Mouse (Mus musculus) forebrain, postnatal 0 days (tissue): ENCODE data around the gene Hmgcl. TPM values are rescaled to one million over a fixed set of nuclear protein-coding genes. Genes with fewer than 3 reads are reported as not detected.

Experiments
- ATAC-seq: fragments of 200-750 bp; cut with Nextera tagmentation; 2 replicates; pipeline ENCODE4 v1.8.0; 2017; ENCODE audit warnings: mild to moderate bottlenecking, moderate library complexity
- DNase-seq: peaks from one replicate; pipeline ENCODE4 v3.0.0-alpha.2; 2015
- H3K27ac ChIP-seq: fragments of 300-500 bp; sonication (generic); 2 replicates; pipeline ENCODE4 v1.5.1; 2014; ENCODE audit warnings: low read depth, mild to moderate bottlenecking, antibody characterized with exemption, low read length, moderate library complexity, mixed read lengths
- H3K27me3 ChIP-seq: fragments of 300-500 bp; sonication (generic); 2 replicates; pipeline ENCODE4 v1.6.1; 2014; ENCODE audit warnings: mild to moderate bottlenecking, low read length, mixed read lengths; ENCODE audit not compliant: insufficient read depth
- H3K36me3 ChIP-seq: fragments of 300-500 bp; sonication (generic); 2 replicates; pipeline ENCODE4 v1.6.1; 2014; ENCODE audit warnings: mild to moderate bottlenecking, moderate library complexity; ENCODE audit not compliant: insufficient read depth
- H3K4me1 ChIP-seq: fragments of 300-500 bp; sonication (generic); 2 replicates; pipeline ENCODE4 v1.6.1; 2014; ENCODE audit warnings: antibody characterized with exemption; ENCODE audit not compliant: insufficient read depth
- H3K4me2 ChIP-seq: fragments of 300-500 bp; sonication (generic); 2 replicates; pipeline ENCODE4 v1.6.1; 2014; ENCODE audit warnings: low read depth, mild to moderate bottlenecking, moderate library complexity
- H3K4me3 ChIP-seq: fragments of 300-500 bp; sonication (generic); 2 replicates; pipeline ENCODE4 v1.5.1; 2014; ENCODE audit warnings: low read depth, low read length, mixed read lengths
- H3K9ac ChIP-seq: fragments of 300-500 bp; sonication (generic); 2 replicates; pipeline ENCODE4 v1.6.1; 2014; ENCODE audit warnings: mild to moderate bottlenecking
- H3K9me3 ChIP-seq: fragments of 300-500 bp; sonication (generic); 2 replicates; pipeline ENCODE4 v1.6.1; 2016; ENCODE audit warnings: low read length
- CTCF ChIP-seq: sonication (generic); IDR thresholded peaks from 2 replicates; pipeline ENCODE4 v1.5.1; 2016; ENCODE audit warnings: antibody characterized with exemption, control low read depth, low read depth
- WGBS: fragments of 180-500 bp; shearing (Covaris S2); extraction: QIAGEN DNeasy Blood & Tissue Kit; methylation state at CpG from one replicate; pipeline ENCODE4 v1.1.7; 2014; 5-methylcytosine and 5-hydroxymethylcytosine counted together
- polyA plus RNA-seq: library from polyadenylated mRNA; unstranded; fragments of >200 nt; fragmentation: Nextera tagmentation; extraction: Ambion mirVana; gene quantifications from 2 replicates; pipeline ENCODE4 v1.2.1, GENCODE M21; 2015
- total RNA-seq: library from RNA; depleted of rRNA; stranded (reverse); fragments of >200 nt; gene quantifications from 2 replicates; pipeline ENCODE4 v1.2.3, GENCODE M21; 2014; rRNA removed

Gene Hmgcl
- total RNA-seq (42.9 and 46.0 TPM in 2 replicates), polyA plus RNA-seq (52.6 and 58.3 TPM in 2 replicates)

GRCm38 (mm10) chr4:135946278-135946658 lies at the start of gene Hmgcl:
Hmgcl (plus strand) TSS chr4:135946448.
- Histone ChIP-seq H3K4me3 (peak within 1 kb of the TSS; percentile 52), H3K36me3 (peaks cover 4% of the 10 kb centered on the region; the same call in 1 of the 2 replicates), H3K4me1 (no peaks in the 10 kb centered on the region), H3K27me3 (no peaks in the 10 kb centered on the region), H3K27ac (peak within 1 kb of the TSS; percentile 81), H3K9ac (peak within 1 kb of the TSS; percentile 63), H3K4me2 (peak within 1 kb of the TSS; percentile 87), H3K9me3 (no peaks in the 10 kb centered on the region)
- peak; percentile 95 for DNase-seq
- TF ChIP-seq CTCF, result no peak
- peak; percentile 98 for ATAC-seq
- WGBS, result under 1% methylated on average over 23 of the region's 23 CpGs

GRCm38 (mm10) chr4:135898380-135899049 lies 47.7 kb upstream of the Hmgcl start:
- ATAC-seq (no peak), DNase-seq (no peak)
- H3K4me2 ChIP-seq, result no peak overlapping the region
- no peaks in the 10 kb centered on the region for H3K27me3 ChIP-seq
- WGBS, result 76% methylated on average over 8 of the region's 9 CpGs
- H3K9me3 ChIP-seq, result no peaks in the 10 kb centered on the region
- no peak overlapping the region for H3K27ac ChIP-seq
- H3K4me3 ChIP-seq, result no peak overlapping the region
- no peak overlapping the region for H3K9ac ChIP-seq
- H3K4me1 ChIP-seq, result no peaks in the 10 kb centered on the region
- H3K36me3 ChIP-seq, result no peaks in the 10 kb centered on the region
- no peak for TF ChIP-seq CTCF

- Histone ChIP-seq H3K4me3 (no peak overlapping the region), H3K36me3 (no peaks in the 10 kb centered on the region), H3K27me3 (no peaks in the 10 kb centered on the region), H3K9ac (no peak overlapping the region), H3K9me3 (no peaks in the 10 kb centered on the region), H3K4me2 (no peak overlapping the region), H3K27ac (no peak overlapping the region), H3K4me1 (no peaks in the 10 kb centered on the region)
- ATAC-seq (no peak), DNase-seq (no peak)
- no peak for TF ChIP-seq CTCF
- 89% methylated on average over 7 of the region's 7 CpGs for WGBS
These were observed 47.2 kb upstream of the Hmgcl start for GRCm38 (mm10) chr4:135899050-135899448.

GRCm38 (mm10) chr4:135900008-135900407 lies 46.2 kb upstream of the Hmgcl start:
- Histone ChIP-seq H3K36me3 (no peaks in the 10 kb centered on the region), H3K9ac (no peak overlapping the region), H3K27me3 (no peaks in the 10 kb centered on the region), H3K27ac (no peak overlapping the region), H3K4me3 (no peak overlapping the region), H3K4me1 (no peaks in the 10 kb centered on the region), H3K9me3 (no peaks in the 10 kb centered on the region), H3K4me2 (no peak overlapping the region)
- TF ChIP-seq CTCF, result no peak
- ATAC-seq (no peak), DNase-seq (no peak)
- WGBS, result 84% methylated on average over 5 of the region's 5 CpGs

- Histone ChIP-seq H3K27me3 (no peaks in the 10 kb centered on the region), H3K27ac (no peak overlapping the region), H3K4me3 (no peak overlapping the region), H3K9ac (no peak overlapping the region), H3K36me3 (no peaks in the 10 kb centered on the region), H3K4me1 (no peaks in the 10 kb centered on the region), H3K9me3 (no peaks in the 10 kb centered on the region), H3K4me2 (no peak overlapping the region)
- no peak for TF ChIP-seq CTCF
- ATAC-seq (no peak), DNase-seq (no peak)
- WGBS, result 84% methylated on average over 4 of the region's 4 CpGs
These were observed 43.5 kb upstream of the Hmgcl start for GRCm38 (mm10) chr4:135902606-135903242.

GRCm38 (mm10) chr4:135904810-135905209 lies 41.4 kb upstream of the Hmgcl start:
- Histone ChIP-seq H3K4me2 (no peak overlapping the region), H3K4me3 (no peak overlapping the region), H3K36me3 (no peaks in the 10 kb centered on the region), H3K27me3 (no peaks in the 10 kb centered on the region), H3K9me3 (no peaks in the 10 kb centered on the region), H3K9ac (no peak overlapping the region), H3K27ac (no peak overlapping the region), H3K4me1 (no peaks in the 10 kb centered on the region)
- DNase-seq, result no peak
- 60% methylated on average over 1 of the region's 1 CpGs for WGBS
- no peak for ATAC-seq
- no peak for TF ChIP-seq CTCF

GRCm38 (mm10) chr4:135906633-135907032 lies 39.6 kb upstream of the Hmgcl start:
- no peak for TF ChIP-seq CTCF
- no peak for ATAC-seq
- H3K4me3 ChIP-seq, result no peak overlapping the region

More at GRCm38 (mm10) chr4:135906633-135907032, 39.6 kb upstream of the Hmgcl start:
- no peak for DNase-seq
- no peaks in the 10 kb centered on the region for H3K36me3 ChIP-seq
- H3K9me3 ChIP-seq, result no peaks in the 10 kb centered on the region
- no peaks in the 10 kb centered on the region for H3K27me3 ChIP-seq
- no peak overlapping the region for H3K4me2 ChIP-seq
- WGBS, result 90% methylated on average over 3 of the region's 3 CpGs
- H3K27ac ChIP-seq, result no peak overlapping the region
- no peak overlapping the region for H3K9ac ChIP-seq
- no peaks in the 10 kb centered on the region for H3K4me1 ChIP-seq
